Mouse (Mus musculus) ES-Bruce4 (cell line): ENCODE measurements around the gene Cntn3. TPM values are rescaled to one million over a fixed set of nuclear protein-coding genes. Genes with fewer than 3 reads are reported as not detected.

Source experiments
- H3K27ac ChIP-seq: 2 replicates; pipeline ENCODE4 v1.5.1; 2012; ENCODE audit warnings: low read length, inconsistent platforms; ENCODE audit not compliant: insufficient read depth
- H3K27me3 ChIP-seq: 2 replicates; pipeline ENCODE4 v1.6.1; 2012; ENCODE audit warnings: mild to moderate bottlenecking, low read length, inconsistent platforms; ENCODE audit not compliant: control insufficient read depth, poor library complexity, insufficient read depth, severe bottlenecking
- H3K36me3 ChIP-seq: 2 replicates; pipeline ENCODE4 v1.6.1; 2012; ENCODE audit warnings: inconsistent platforms, mild to moderate bottlenecking, low read length, moderate library complexity; ENCODE audit not compliant: control insufficient read depth, poor library complexity, insufficient read depth, severe bottlenecking
- H3K4me1 ChIP-seq: one replicate; pipeline ENCODE4 v1.8.1; 2011; ENCODE audit warnings: low read length; ENCODE audit not compliant: control insufficient read depth, insufficient read depth
- H3K4me3 ChIP-seq: 2 replicates; pipeline ENCODE4 v1.5.1; 2011; ENCODE audit warnings: low read depth, mild to moderate bottlenecking, low read length
- H3K9ac ChIP-seq: 2 replicates; pipeline ENCODE4 v1.6.1; 2012; ENCODE audit warnings: low read depth, mild to moderate bottlenecking, inconsistent platforms; ENCODE audit not compliant: poor library complexity, severe bottlenecking
- H3K9me3 ChIP-seq: replicated peaks from 2 replicates; pipeline ENCODE4 v1.6.1; 2012; ENCODE audit warnings: mild to moderate bottlenecking, low read length, inconsistent platforms; ENCODE audit not compliant: control insufficient read depth, poor library complexity, insufficient read depth, severe bottlenecking
- CTCF ChIP-seq: IDR thresholded peaks from one replicate; pipeline ENCODE4 v1.8.1; 2011; ENCODE audit warnings: low read depth, low read length
- EP300 ChIP-seq: IDR thresholded peaks from 2 replicates; pipeline ENCODE4 v1.6.1; 2011; ENCODE audit warnings: low read depth, low read length; ENCODE audit not compliant: insufficient read depth
- POLR2A ChIP-seq: IDR thresholded peaks from one replicate; pipeline ENCODE4 v1.8.1; 2011; ENCODE audit warnings: low read length; ENCODE audit not compliant: insufficient read depth
- polyA plus RNA-seq: library from polyadenylated mRNA; stranded (reverse); fragments of >200 nt; gene quantifications from 2 replicates; pipeline ENCODE4 v1.2.4, GENCODE M21; 2011; ENCODE audit warnings: low read depth; ENCODE audit not compliant: missing spikeins, insufficient read depth, insufficient read length

The Cntn3 gene
- polyA plus RNA-seq, 1 experiment, result 0.21 TPM

GRCm38 (mm10) chr6:102556497-102556896, 16.4 kb downstream of the Cntn3 start:
- H3K9me3 ChIP-seq, result no peaks in the 10 kb centered on the region
- H3K4me3 ChIP-seq, result no peak overlapping the region
- no peak overlapping the region for H3K27ac ChIP-seq
- no peaks in the 10 kb centered on the region for H3K36me3 ChIP-seq
- TF ChIP-seq EP300, result no peak
- TF ChIP-seq POLR2A, result no peak
- TF ChIP-seq CTCF, result no peak
- no peaks in the 10 kb centered on the region for H3K4me1 ChIP-seq
- no peak overlapping the region for H3K9ac ChIP-seq
- no peaks in the 10 kb centered on the region for H3K27me3 ChIP-seq

DNA sequence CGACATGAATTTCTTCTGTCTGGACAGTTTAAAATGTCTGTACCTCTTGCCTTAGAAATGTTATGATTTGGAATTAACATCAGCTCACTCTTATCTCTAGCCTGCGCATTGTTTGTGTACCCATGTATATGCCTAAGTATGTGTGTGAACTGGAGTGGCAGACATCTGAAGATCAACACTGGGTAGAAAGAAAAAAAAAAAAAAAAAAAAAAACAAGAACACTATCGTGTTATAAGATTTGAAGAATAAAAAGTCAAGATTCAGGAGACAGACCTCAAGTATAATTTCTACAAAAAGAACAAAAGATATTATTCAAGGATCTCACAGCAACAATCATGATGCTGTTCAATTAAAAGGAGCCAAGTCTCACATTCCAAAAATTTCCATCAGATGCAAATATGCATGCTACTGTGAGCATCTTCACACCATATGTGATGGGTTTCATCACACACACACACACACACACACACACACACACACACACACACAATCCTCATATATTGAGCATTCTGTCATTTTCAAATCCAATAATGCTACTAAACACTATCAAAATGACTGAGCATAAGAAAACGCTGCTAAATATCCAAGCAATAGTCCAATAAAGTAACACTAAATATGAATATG, 17.0 kb downstream of the Cntn3 start:
- H3K27me3 ChIP-seq, result no peaks in the 10 kb centered on the region
- no peak overlapping the region for H3K4me3 ChIP-seq
- H3K9ac ChIP-seq, result no peak overlapping the region
- no peaks in the 10 kb centered on the region for H3K4me1 ChIP-seq
- H3K9me3 ChIP-seq, result no peaks in the 10 kb centered on the region
- H3K27ac ChIP-seq, result no peak overlapping the region
- no peaks in the 10 kb centered on the region for H3K36me3 ChIP-seq
- TF ChIP-seq EP300, result no peak
- no peak for TF ChIP-seq POLR2A
- no peak for TF ChIP-seq CTCF

DNA sequence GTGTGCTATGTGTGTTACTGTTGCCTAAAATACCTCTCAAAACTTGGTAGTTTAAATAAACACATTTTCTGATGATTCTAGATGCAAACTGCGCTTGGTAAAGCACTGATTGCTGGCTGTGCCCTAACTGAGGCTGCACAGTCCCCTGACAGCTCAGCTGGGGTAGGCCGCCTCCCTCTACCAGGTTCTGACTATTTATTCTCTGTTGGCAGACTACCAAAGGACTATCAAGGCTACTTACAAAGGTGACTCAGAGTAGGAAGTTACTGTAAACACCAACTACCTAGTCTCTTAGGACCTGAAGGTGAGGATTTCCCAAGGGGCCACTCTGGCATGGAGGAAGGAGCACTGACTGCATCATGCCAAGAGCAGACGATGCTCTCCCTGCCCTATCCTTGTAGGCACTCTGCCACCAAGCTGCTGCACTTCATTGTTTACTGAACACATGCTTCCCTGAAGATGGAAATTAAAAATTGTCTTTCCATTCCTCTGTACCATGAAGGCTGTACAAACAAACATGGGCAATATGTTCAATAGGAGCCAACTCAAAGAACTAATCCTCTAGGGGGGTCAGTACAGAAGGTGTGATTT, 17.7 kb downstream of the Cntn3 start:
- no peaks in the 10 kb centered on the region for H3K4me1 ChIP-seq
- TF ChIP-seq CTCF (no peak), EP300 (no peak), POLR2A (no peak)
- no peaks in the 10 kb centered on the region for H3K36me3 ChIP-seq
- no peak overlapping the region for H3K27ac ChIP-seq
- no peaks in the 10 kb centered on the region for H3K9me3 ChIP-seq
- H3K27me3 ChIP-seq, result no peaks in the 10 kb centered on the region
- no peak overlapping the region for H3K4me3 ChIP-seq
- no peak overlapping the region for H3K9ac ChIP-seq

GRCm38 (mm10) chr6:102541633-102542412, 31.1 kb downstream of the Cntn3 start:
- no peak overlapping the region for H3K4me3 ChIP-seq
- H3K27me3 ChIP-seq, result no peaks in the 10 kb centered on the region
- no peaks in the 10 kb centered on the region for H3K4me1 ChIP-seq
- no peak for TF ChIP-seq POLR2A
- no peak for TF ChIP-seq CTCF
- TF ChIP-seq EP300, result no peak
- no peak overlapping the region for H3K9ac ChIP-seq
- no peaks in the 10 kb centered on the region for H3K36me3 ChIP-seq
- no peak overlapping the region for H3K27ac ChIP-seq
- H3K9me3 ChIP-seq, result no peaks in the 10 kb centered on the region

- Histone ChIP-seq H3K4me3 (no peak overlapping the region), H3K27me3 (no peaks in the 10 kb centered on the region), H3K27ac (no peak overlapping the region), H3K4me1 (no peaks in the 10 kb centered on the region), H3K36me3 (no peaks in the 10 kb centered on the region), H3K9ac (no peak overlapping the region), H3K9me3 (no peaks in the 10 kb centered on the region)
- TF ChIP-seq EP300 (no peak), POLR2A (no peak), CTCF (no peak)
These were observed 37.3 kb downstream of the Cntn3 start for GRCm38 (mm10) chr6:102535599-102535998.

DNA sequence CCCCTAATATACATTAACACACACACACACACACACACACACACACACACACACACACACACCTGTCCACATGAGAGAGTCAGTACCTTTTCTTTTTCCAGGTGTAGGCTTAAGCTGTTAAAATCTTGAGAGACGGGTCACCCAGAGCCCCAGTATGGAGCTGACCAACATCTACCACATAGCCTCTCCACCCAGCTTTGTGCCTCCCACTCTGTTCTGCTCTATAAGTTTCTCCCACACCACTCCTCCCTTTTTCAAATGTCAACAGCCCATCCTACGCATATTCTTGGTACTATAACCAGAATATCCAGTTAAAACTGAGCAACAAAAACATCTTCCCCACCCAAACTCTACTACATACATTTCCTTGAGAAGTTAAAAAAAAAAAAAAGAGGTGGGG, 49.9 kb downstream of the Cntn3 start:
- no peaks in the 10 kb centered on the region for H3K36me3 ChIP-seq
- no peak overlapping the region for H3K4me3 ChIP-seq
- no peak overlapping the region for H3K27ac ChIP-seq
- no peaks in the 10 kb centered on the region for H3K4me1 ChIP-seq
- no peaks in the 10 kb centered on the region for H3K27me3 ChIP-seq
- no peaks in the 10 kb centered on the region for H3K9me3 ChIP-seq
- TF ChIP-seq POLR2A (no peak), CTCF (no peak), EP300 (no peak)
- no peak overlapping the region for H3K9ac ChIP-seq
